Mouse (Mus musculus): ENCODE data around the gene Psmc3.

DNA sequence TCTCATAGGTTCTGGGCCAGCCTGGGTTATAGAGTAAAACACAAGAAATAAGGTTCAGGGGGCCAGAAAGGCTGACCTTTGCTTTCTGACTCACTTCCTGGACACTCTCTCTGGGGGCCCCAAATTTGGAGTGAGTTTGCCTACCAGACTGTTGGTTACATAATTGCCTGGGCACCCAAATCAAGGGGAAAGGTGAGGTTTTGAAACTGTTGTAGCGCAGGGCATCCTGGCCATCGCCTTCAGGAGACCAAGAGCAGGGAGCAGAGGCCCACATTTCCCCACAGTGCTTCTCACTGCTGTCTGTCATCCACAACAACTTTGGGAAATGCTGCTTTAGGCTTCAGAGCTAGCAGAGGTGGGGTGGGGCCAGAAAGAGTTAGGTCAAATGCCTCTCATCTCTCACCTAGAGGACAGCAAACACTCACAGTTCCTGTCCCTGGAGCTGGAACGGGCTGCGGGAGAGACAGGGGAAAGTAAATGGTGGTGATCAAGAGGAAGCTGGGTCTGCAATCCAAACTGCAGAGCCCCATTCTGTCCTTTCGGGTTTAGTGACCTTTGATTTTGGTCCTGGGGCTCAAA lies 56.1 kb downstream of the Psmc3 start:
- TF ChIP-seq POLR2A (IDR thresholded peaks at IDR 0.05; ENCODE audit: extremely low read depth, insufficient read depth, low read length), result no peak
- TF ChIP-seq CTCF (IDR thresholded peaks at IDR 0.05; ENCODE audit: low read depth, low read length), result no peak

Measured in liver, adult 2 months (tissue).